Mouse (Mus musculus) lung, embryonic 15.5 days (tissue): ENCODE data around the gene Ptpn1. TPM values are rescaled to one million over a fixed set of nuclear protein-coding genes. Genes with fewer than 3 reads are reported as not detected.

Source experiments
- ATAC-seq: fragments of 200-750 bp; cut with Nextera tagmentation; 2 replicates; pipeline ENCODE4 v1.8.0; 2017; ENCODE audit warnings: moderate number of reproducible peaks, borderline replicate concordance; ENCODE audit not compliant: low FRiP score, low TSS enrichment; ENCODE audit errors: extremely low read depth
- H3K27ac ChIP-seq: fragments of 300-500 bp; sonication (generic); 2 replicates; pipeline ENCODE4 v1.5.1; 2015; ENCODE audit warnings: moderate library complexity, mild to moderate bottlenecking, inconsistent platforms
- H3K27me3 ChIP-seq: fragments of 300-500 bp; sonication (generic); 2 replicates; pipeline ENCODE4 v1.6.1; 2015; ENCODE audit warnings: inconsistent platforms
- H3K36me3 ChIP-seq: fragments of 300-500 bp; sonication (generic); 2 replicates; pipeline ENCODE4 v1.6.1; 2015; ENCODE audit warnings: inconsistent platforms
- H3K4me1 ChIP-seq: fragments of 300-500 bp; sonication (generic); 2 replicates; pipeline ENCODE4 v1.6.1; 2015; ENCODE audit warnings: inconsistent platforms
- H3K4me2 ChIP-seq: fragments of 300-500 bp; sonication (generic); 2 replicates; pipeline ENCODE4 v1.6.1; 2015; ENCODE audit warnings: inconsistent platforms, mild to moderate bottlenecking, moderate library complexity
- H3K4me3 ChIP-seq: fragments of 300-500 bp; sonication (generic); 2 replicates; pipeline ENCODE4 v1.5.1; 2015; ENCODE audit warnings: mild to moderate bottlenecking, inconsistent platforms
- H3K9ac ChIP-seq: fragments of 300-500 bp; sonication (generic); 2 replicates; pipeline ENCODE4 v1.6.1; 2015; ENCODE audit warnings: inconsistent platforms
- H3K9me3 ChIP-seq: fragments of 300-500 bp; sonication (generic); 2 replicates; pipeline ENCODE4 v1.6.1; 2016; ENCODE audit warnings: inconsistent platforms
- WGBS: fragments of 180-500 bp; shearing (Covaris S2); methylation state at CpG from one replicate; pipeline ENCODE4 v1.1.7; 2015; 5-methylcytosine and 5-hydroxymethylcytosine counted together
- polyA plus RNA-seq: library from polyadenylated mRNA; unstranded; fragments of >200 nt; fragmentation: Nextera tagmentation; extraction: Ambion mirVana; gene quantifications from 2 replicates; pipeline ENCODE4 v1.2.1, GENCODE M21; 2015

Gene Ptpn1
- polyA plus RNA-seq, 1 experiment from 2014 or later: 74.4 TPM

DNA sequence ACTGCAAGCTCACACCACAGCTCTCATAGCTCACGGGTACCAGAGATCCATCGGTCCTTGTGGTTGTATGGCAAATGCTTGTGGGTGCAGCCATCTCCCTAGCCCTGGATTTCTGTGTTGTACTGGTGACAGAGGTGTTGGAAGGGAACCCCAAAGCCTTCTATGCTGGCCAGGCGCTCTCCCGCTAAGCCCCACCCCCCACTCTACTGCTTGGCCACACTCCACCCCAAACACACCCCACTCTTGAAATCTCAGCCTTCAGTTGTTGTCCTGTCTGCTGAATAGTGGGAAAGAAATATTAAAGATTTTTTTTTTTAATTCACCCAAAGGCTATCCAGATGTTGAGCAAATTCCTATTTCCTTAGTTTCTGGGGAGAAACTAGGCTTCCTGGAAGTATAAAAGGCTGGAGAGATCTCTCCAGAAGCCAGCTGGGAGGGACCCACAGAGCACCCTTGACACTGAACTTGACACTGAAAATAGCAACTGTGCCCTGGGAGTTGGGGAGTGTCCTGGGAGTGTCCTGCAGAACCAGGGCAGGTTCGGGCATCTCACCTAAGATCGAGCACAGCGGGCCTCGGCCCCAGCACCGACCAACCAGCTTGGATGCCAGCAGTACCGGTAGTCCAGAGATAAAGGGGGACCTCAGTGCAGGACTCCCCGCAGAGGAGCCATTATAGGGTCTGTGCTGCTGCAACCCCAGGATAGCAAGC, 28.5 kb upstream of the Ptpn1 start:
- Histone ChIP-seq H3K4me2 (no peak overlapping the region), H3K9ac (no peak overlapping the region), H3K4me3 (no peak overlapping the region), H3K9me3 (no peaks in the 10 kb centered on the region), H3K36me3 (no peaks in the 10 kb centered on the region), H3K4me1 (peaks cover 14% of the 10 kb centered on the region; the same call in 1 of the 2 replicates), H3K27me3 (peaks cover 9% of the 10 kb centered on the region), H3K27ac (peak overlapping the region; percentile 41; the same call in 1 of the 2 replicates)
- WGBS: 74% methylated on average over 11 of the region's 11 CpGs
- ATAC-seq: no peak

GRCm38 (mm10) chr2:167904621-167905367, 27.1 kb upstream of the Ptpn1 start:
- H3K27me3 ChIP-seq: peaks cover 5% of the 10 kb centered on the region
- H3K9me3 ChIP-seq: no peaks in the 10 kb centered on the region
- no peak overlapping the region for H3K4me3 ChIP-seq
- no peak for ATAC-seq
- no peak overlapping the region for H3K4me2 ChIP-seq
- H3K4me1 ChIP-seq: peaks cover 13% of the 10 kb centered on the region; the same call in 1 of the 2 replicates
- no peak overlapping the region for H3K27ac ChIP-seq
- H3K9ac ChIP-seq: no peak overlapping the region
- WGBS: 77% methylated on average over 12 of the region's 12 CpGs
- H3K36me3 ChIP-seq: no peaks in the 10 kb centered on the region

DNA sequence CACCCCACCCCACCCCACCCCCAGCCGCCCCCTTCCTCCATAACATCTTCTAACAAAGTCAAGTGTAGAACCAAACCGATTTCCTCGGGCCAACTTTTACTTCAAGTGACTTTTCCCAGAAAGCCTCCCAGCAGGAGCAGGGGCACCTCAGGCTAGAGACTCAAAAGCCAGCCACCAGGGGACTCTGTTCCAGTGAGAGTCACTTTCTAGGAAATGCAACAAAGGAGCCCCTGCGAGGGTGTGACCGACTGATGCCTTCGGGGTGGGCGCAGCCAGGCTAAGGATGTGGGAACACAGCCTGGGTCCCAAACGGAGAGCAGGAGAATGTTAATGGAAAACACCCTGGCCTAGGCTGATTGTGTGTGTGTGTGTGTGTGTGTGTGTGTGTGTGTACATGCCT, 26.3 kb upstream of the Ptpn1 start:
- H3K27me3 ChIP-seq: no peaks in the 10 kb centered on the region; the same call in 1 of the 2 replicates
- WGBS: 43% methylated on average over 8 of the region's 8 CpGs

DNA sequence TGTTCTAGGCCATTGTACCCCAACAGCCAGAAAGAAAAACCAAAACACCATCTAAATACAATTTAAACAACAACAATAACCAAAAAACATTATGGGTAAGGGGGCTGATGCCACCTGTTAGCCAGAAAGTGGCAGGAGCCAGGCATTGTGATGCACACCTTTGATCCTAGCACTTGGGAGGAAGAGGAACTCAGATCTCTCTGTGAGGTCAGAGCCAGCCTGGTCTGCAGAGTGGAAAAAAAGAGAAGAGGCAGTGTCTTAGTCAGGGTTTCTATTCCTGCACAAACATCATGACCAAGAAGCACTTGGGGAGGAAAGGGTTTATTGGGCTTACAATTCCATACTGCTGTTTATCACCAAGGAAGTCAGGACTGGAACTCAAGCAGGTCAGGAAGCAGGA, 25.1 kb upstream of the Ptpn1 start:
- Histone ChIP-seq H3K4me2 (no peak overlapping the region), H3K9ac (no peak overlapping the region), H3K36me3 (no peaks in the 10 kb centered on the region), H3K9me3 (no peaks in the 10 kb centered on the region), H3K27me3 (no peaks in the 10 kb centered on the region), H3K4me3 (no peak overlapping the region), H3K27ac (no peak overlapping the region), H3K4me1 (peaks cover 8% of the 10 kb centered on the region; the same call in 1 of the 2 replicates)
- ATAC-seq: no peak

More for the DNA sequence above, 26.3 kb upstream of the Ptpn1 start:
- Histone ChIP-seq H3K9me3 (no peaks in the 10 kb centered on the region), H3K4me2 (no peak overlapping the region), H3K4me3 (no peak overlapping the region), H3K27ac (no peak overlapping the region), H3K4me1 (peaks cover 8% of the 10 kb centered on the region; the same call in 1 of the 2 replicates), H3K36me3 (no peaks in the 10 kb centered on the region), H3K9ac (no peak overlapping the region)
- no peak for ATAC-seq

GRCm38 (mm10) chr2:167909531-167910177, 22.2 kb upstream of the Ptpn1 start:
- Histone ChIP-seq H3K4me1 (no peaks in the 10 kb centered on the region), H3K36me3 (no peaks in the 10 kb centered on the region), H3K9ac (no peak overlapping the region), H3K9me3 (no peaks in the 10 kb centered on the region), H3K4me2 (no peak overlapping the region), H3K27ac (no peak overlapping the region), H3K27me3 (no peaks in the 10 kb centered on the region), H3K4me3 (no peak overlapping the region)
- 73% methylated on average over 11 of the region's 11 CpGs for WGBS
- ATAC-seq: no peak

DNA sequence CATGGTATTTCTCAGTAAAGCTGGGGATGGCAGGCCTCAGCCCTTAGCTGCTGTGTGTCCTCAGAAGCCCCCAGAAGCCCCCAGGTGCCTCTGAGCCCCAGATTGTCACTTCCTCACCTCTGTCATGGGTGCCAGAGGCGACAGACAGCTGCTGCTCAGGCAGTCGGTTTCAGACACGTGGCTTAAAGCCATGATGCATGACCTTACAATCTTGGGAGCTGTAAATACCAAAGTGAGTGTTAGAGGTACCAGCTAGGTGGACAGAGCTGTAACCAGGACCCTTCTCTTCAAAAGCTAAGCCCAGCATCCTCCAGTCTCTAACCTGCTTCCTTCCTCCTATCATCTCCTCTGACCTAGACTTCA, 21.7 kb upstream of the Ptpn1 start:
- no peak overlapping the region for H3K9ac ChIP-seq
- no peak for ATAC-seq
- H3K4me3 ChIP-seq: no peak overlapping the region
- WGBS: 43% methylated on average over 3 of the region's 3 CpGs
- no peaks in the 10 kb centered on the region for H3K9me3 ChIP-seq
- no peak overlapping the region for H3K27ac ChIP-seq
- no peaks in the 10 kb centered on the region for H3K27me3 ChIP-seq
- H3K36me3 ChIP-seq: no peaks in the 10 kb centered on the region
- no peaks in the 10 kb centered on the region for H3K4me1 ChIP-seq
- H3K4me2 ChIP-seq: no peak overlapping the region

DNA sequence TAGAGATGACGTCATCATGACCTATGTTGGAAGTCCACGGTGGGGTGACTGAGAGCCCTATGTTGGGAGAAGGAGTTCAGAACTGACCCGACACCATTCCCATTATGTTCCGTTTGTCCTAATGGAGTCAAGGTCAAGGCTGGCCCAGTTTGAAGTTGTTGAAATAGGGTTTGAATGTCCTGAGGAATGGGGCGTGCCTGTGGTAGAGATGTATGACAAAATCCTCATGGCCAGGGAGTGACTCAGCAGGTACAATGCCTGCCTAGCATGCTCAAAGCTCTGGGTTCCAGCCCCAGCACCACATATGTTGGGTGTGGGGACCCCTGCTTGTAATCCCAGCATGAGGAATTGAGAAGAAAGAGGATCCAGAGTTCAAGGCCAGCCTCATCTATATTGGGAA, 20.3 kb upstream of the Ptpn1 start:
- Histone ChIP-seq H3K4me2 (no peak overlapping the region), H3K36me3 (no peaks in the 10 kb centered on the region), H3K4me3 (no peak overlapping the region), H3K4me1 (no peaks in the 10 kb centered on the region), H3K27ac (no peak overlapping the region), H3K27me3 (no peaks in the 10 kb centered on the region), H3K9ac (no peak overlapping the region), H3K9me3 (no peaks in the 10 kb centered on the region)
- ATAC-seq: no peak
- WGBS: 87% methylated on average over 5 of the region's 5 CpGs

DNA sequence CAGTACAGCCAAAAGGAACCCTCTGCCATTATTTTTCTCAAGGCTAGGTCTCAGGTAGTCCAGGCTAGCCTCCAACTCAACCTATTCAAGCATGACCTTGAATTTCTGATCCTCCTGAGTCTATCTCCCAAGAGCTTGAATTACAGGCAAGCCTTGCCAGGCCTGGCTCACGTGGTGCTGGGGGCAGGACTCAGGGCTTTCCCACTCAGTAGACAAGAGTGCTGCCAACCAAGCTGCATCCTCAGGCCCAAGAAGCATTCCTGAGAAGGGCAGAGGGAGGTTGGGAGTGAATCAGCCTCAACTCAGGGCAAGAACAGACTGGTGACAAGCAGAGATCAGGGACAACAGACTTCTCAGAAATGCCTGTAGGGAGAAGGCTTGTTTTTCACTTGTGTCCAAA, 12.8 kb upstream of the Ptpn1 start:
- Histone ChIP-seq H3K27me3 (no peaks in the 10 kb centered on the region), H3K4me3 (no peak overlapping the region), H3K4me1 (peaks cover 6% of the 10 kb centered on the region; the same call in 1 of the 2 replicates), H3K9me3 (no peaks in the 10 kb centered on the region), H3K36me3 (no peaks in the 10 kb centered on the region), H3K9ac (no peak overlapping the region), H3K4me2 (no peak overlapping the region), H3K27ac (no peak overlapping the region)
- no peak for ATAC-seq
- whole genome bisulfite sequencing: 50% methylated on average over 1 of the region's 1 CpGs

DNA sequence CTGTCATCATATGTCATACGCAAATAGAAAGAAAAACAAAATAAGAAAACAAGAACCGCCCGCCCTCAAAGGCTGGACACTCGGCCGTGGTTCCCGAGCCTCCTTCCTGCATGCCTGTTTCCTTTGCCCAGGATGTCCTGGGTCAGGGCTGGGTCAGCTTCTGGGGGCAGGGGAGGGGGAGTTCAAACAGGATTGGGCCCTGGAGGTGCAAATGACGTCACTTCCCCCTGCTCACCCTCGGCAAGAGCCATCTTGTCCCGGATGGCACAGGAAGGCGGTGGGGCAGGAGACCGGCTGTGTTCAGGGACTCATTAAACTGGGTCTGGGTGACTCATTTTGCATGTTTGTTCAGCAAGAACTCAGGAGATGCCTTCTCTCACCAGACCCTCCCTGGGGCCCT, 11.8 kb upstream of the Ptpn1 start:
- H3K36me3 ChIP-seq: no peaks in the 10 kb centered on the region
- no peaks in the 10 kb centered on the region for H3K9me3 ChIP-seq
- no peaks in the 10 kb centered on the region for H3K27me3 ChIP-seq
- no peak for ATAC-seq
- no peak overlapping the region for H3K27ac ChIP-seq
- 47% methylated on average over 11 of the region's 11 CpGs for WGBS
- peaks cover 13% of the 10 kb centered on the region for H3K4me1 ChIP-seq
- H3K4me3 ChIP-seq: no peak overlapping the region
- no peak overlapping the region for H3K4me2 ChIP-seq
- no peak overlapping the region for H3K9ac ChIP-seq

DNA sequence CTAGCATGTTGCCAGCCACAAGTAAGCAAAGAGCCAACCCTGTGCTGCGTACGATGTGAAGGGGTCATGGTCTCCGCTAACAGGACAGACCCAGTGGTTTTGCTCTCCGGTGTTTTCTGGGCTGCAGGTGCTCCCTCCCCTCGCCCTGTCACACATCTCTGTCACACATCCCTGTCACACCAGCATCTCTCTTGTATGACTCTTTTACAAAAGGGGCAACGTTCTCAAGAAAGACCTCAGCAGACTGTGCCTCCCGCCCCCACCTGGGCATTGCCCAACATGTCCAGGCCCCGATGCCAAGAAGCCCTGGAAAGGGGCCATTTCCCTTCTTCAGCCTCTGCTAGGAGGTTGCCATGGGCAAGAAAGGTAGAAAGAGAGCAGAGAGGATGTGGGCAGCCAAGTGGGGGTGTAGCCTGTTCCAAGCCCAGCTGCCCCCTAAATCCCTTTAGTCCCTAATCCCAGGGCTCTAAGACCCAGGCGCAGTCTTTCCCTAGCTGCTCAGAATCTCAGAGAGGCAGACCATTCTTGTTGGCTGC, 10.8 kb upstream of the Ptpn1 start:
- Histone ChIP-seq H3K27ac (no peak overlapping the region), H3K9me3 (no peaks in the 10 kb centered on the region), H3K9ac (no peak overlapping the region), H3K36me3 (no peaks in the 10 kb centered on the region), H3K27me3 (no peaks in the 10 kb centered on the region), H3K4me3 (no peak overlapping the region), H3K4me2 (no peak overlapping the region), H3K4me1 (peaks cover 21% of the 10 kb centered on the region)
- ATAC-seq: no peak
- 79% methylated on average over 9 of the region's 9 CpGs for WGBS

GRCm38 (mm10) chr2:167921823-167922222, 10.0 kb upstream of the Ptpn1 start:
- WGBS: 80% methylated on average over 8 of the region's 8 CpGs
- Histone ChIP-seq H3K27me3 (no peaks in the 10 kb centered on the region), H3K4me3 (no peak overlapping the region), H3K27ac (no peak overlapping the region), H3K36me3 (no peaks in the 10 kb centered on the region), H3K9me3 (no peaks in the 10 kb centered on the region), H3K4me2 (no peak overlapping the region), H3K9ac (no peak overlapping the region), H3K4me1 (peaks cover 21% of the 10 kb centered on the region)
- no peak for ATAC-seq

DNA sequence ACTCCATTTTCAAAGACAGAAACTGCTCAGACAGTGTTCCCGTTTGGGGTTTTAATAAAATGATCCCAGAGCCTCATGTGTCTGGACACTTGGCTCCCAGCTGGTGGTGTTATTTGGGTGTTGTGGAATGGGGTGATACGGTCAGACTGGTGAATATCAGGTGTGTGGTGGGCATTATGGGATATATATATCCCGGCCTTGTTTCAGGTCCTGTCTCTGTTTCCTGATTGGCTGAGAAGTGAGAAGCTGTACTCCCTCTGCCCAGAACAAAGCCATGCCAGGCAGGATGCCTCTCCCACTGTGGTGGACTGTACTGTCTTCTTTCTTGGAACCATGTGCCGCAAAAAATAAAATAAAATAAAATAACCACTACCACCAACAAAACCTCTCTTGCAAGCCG, 7.8 kb upstream of the Ptpn1 start:
- H3K27me3 ChIP-seq: no peaks in the 10 kb centered on the region
- H3K4me2 ChIP-seq: peak overlapping the region; percentile 93
- H3K4me1 ChIP-seq: peaks cover 21% of the 10 kb centered on the region
- H3K4me3 ChIP-seq: no peak overlapping the region
- no peaks in the 10 kb centered on the region for H3K9me3 ChIP-seq
- no peak overlapping the region for H3K27ac ChIP-seq
- WGBS: 81% methylated on average over 5 of the region's 5 CpGs
- no peak overlapping the region for H3K9ac ChIP-seq
- no peaks in the 10 kb centered on the region for H3K36me3 ChIP-seq
- no peak for ATAC-seq
